Mouse (Mus musculus) bone marrow macrophage, adult 2 months (primary cell): ENCODE measurements around the gene Mmp15.

Source experiments
- CTCF ChIP-seq: IDR thresholded peaks from 2 replicates; pipeline ENCODE4 v1.5.1; 2012; ENCODE audit warnings: low read depth, mild to moderate bottlenecking, low read length, moderate library complexity
- POLR2A ChIP-seq: IDR thresholded peaks from 2 replicates; pipeline ENCODE4 v1.6.1; 2012; ENCODE audit warnings: mild to moderate bottlenecking, low read depth, low read length, borderline replicate concordance

DNA sequence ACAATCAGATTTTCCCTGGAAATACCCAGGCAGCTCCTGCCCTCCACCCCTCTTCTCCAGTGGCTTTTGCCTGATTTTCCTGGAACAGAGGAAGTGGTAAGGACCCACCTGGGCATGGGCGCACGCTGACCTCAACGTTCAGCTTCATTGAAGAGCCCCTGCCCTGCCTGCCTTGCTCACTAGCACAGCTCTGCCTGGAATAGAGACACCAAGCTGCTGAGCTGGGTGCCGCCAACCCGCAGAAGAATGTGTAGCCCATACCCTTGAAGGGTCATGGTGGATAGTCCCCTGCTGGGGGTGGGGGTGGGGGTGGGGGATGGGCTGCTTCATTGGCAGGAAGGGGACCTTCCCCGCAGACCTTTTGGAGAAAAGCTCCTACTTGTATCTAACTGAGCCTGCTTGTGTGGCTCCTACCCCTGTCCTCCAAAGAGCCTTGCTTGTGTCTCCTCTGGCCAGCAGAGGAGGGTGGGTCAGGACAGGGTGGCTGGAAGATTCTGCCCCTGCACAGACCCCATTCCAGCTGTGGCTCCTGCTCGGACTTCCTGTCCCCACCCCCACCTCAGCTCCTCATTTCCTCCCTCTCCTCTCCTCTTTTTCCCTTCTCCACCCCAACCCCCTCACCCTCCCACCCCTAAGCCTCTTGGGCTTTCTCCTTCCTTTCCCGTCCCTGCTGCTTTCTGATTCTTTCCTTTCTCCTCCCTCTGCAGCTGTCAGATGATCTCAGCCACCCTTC is 43.3 kb downstream of the Mmp15 start:
- TF ChIP-seq CTCF, result no peak
- no peak for TF ChIP-seq POLR2A
